Mouse (Mus musculus) macrophage (primary cell): ENCODE data around the gene Shld1. TPM values are rescaled to one million over a fixed set of nuclear protein-coding genes. Genes with fewer than 3 reads are reported as not detected.

Experiments
- H3K27ac ChIP-seq: fragments of 350-480 bp; formaldehyde crosslinking; 2 replicates; pipeline ENCODE4 v1.9.0; 2021
- H3K36me3 ChIP-seq: fragments of 350-480 bp; formaldehyde crosslinking; 2 replicates; pipeline ENCODE4 v1.9.0; 2021; ENCODE audit errors: inconsistent target
- H3K4me3 ChIP-seq: fragments of 350-480 bp; formaldehyde crosslinking; 2 replicates; pipeline ENCODE4 v1.9.0; 2021; ENCODE audit errors: inconsistent target
- H3K79me2 ChIP-seq: fragments of 350-480 bp; formaldehyde crosslinking; 2 replicates; pipeline ENCODE4 v1.9.0; 2021; ENCODE audit errors: inconsistent target
- WGBS: methylation state at CpG from one replicate; pipeline ENCODE4 v1.1.7; 2026; ENCODE audit warnings: inconsistent platforms; ENCODE audit not compliant: missing documents; 5-methylcytosine and 5-hydroxymethylcytosine counted together
- polyA plus RNA-seq: library from polyadenylated mRNA; stranded (reverse); fragments of 250-400 nt; gene quantifications from 3 replicates; pipeline ENCODE4 v1.2.4, GENCODE M21; 2018; ENCODE audit warnings: inconsistent platforms
- total RNA-seq, 78 experiments: library from RNA; depleted of rRNA; stranded (reverse); fragments of 250-400 nt; gene quantifications; 1 replicate in 9 of 78; 2 replicates in 24 of 78; 3 replicates in 43 of 78; 4 replicates in 2 of 78; pipeline ENCODE4 v1.2.4; 2018; ENCODE audit warnings: inconsistent platforms in 56 of 78

Shld1 gene
- total RNA-seq (2018; cell fraction: chromatin; rRNA removed) = 10 to 100 TPM in 18 of 26 experiments, 1 to 10 TPM in 8; 4.4 to 34.7 (median 14.0) TPM
- 10 to 100 TPM in 7 of 26 experiments, 1 to 10 TPM in 19; 3.6 to 13.6 (median 8.6) TPM for total RNA-seq (2018; cell fraction: cytosol; rRNA removed)
- total RNA-seq (2018; cell fraction: nucleus; rRNA removed) = 10 to 100 TPM in 14 of 26 experiments, 1 to 10 TPM in 12; 4.3 to 24.8 (median 10.4) TPM
- polyA plus RNA-seq = 6.5 to 11.1 TPM (median 6.9 TPM) in 3 replicates

- Histone ChIP-seq H3K79me2 (no peaks in the 10 kb centered on the region), H3K4me3 (peak within 1 kb of the TSS; percentile 54), H3K36me3 (no peaks in the 10 kb centered on the region), H3K27ac (peak within 1 kb of the TSS; percentile 66)
- WGBS = 20% methylated on average over 28 of the region's 33 CpGs
Measured at GRCm38 (mm10) chr2:132686756-132687737, at the start of gene Shld1. Gene Shld1 (plus strand): TSS chr2:132686931.

- H3K27ac ChIP-seq = no peak overlapping the region
- no peaks in the 10 kb centered on the region for H3K79me2 ChIP-seq
- WGBS = 98% methylated on average over 6 of the region's 6 CpGs
- H3K36me3 ChIP-seq = no peaks in the 10 kb centered on the region
- H3K4me3 ChIP-seq = no peak overlapping the region
Measured at GRCm38 (mm10) chr2:132638306-132638705, 48.4 kb upstream of the Shld1 start.

GRCm38 (mm10) chr2:132639337-132639736 is 47.4 kb upstream of the Shld1 start:
- no peaks in the 10 kb centered on the region for H3K79me2 ChIP-seq
- H3K4me3 ChIP-seq = no peak overlapping the region
- no peak overlapping the region for H3K27ac ChIP-seq
- H3K36me3 ChIP-seq = no peaks in the 10 kb centered on the region
- 92% methylated on average over 7 of the region's 7 CpGs for WGBS

GRCm38 (mm10) chr2:132641196-132641595 is 45.5 kb upstream of the Shld1 start:
- H3K4me3 ChIP-seq = no peak overlapping the region
- WGBS = 58% methylated on average over 3 of the region's 3 CpGs
- no peaks in the 10 kb centered on the region for H3K36me3 ChIP-seq
- H3K27ac ChIP-seq = no peak overlapping the region
- H3K79me2 ChIP-seq = no peaks in the 10 kb centered on the region

- no peak overlapping the region for H3K27ac ChIP-seq
- H3K36me3 ChIP-seq = no peaks in the 10 kb centered on the region
- 21% methylated on average over 4 of the region's 4 CpGs for WGBS
- no peak overlapping the region for H3K4me3 ChIP-seq
- H3K79me2 ChIP-seq = no peaks in the 10 kb centered on the region
Measured at GRCm38 (mm10) chr2:132643161-132643560, 43.6 kb upstream of the Shld1 start.

- H3K4me3 ChIP-seq = no peak overlapping the region
- no peaks in the 10 kb centered on the region for H3K79me2 ChIP-seq
- WGBS = 75% methylated on average over 17 of the region's 17 CpGs
- H3K36me3 ChIP-seq = no peaks in the 10 kb centered on the region
- no peak overlapping the region for H3K27ac ChIP-seq
Measured at GRCm38 (mm10) chr2:132646856-132647745, 39.6 kb upstream of the Shld1 start.

GRCm38 (mm10) chr2:132649352-132649870 is 37.3 kb upstream of the Shld1 start:
- Histone ChIP-seq H3K4me3 (no peak overlapping the region), H3K79me2 (no peaks in the 10 kb centered on the region), H3K36me3 (no peaks in the 10 kb centered on the region), H3K27ac (no peak overlapping the region)
- 91% methylated on average over 10 of the region's 10 CpGs for WGBS

- Histone ChIP-seq H3K27ac (no peak overlapping the region), H3K79me2 (no peaks in the 10 kb centered on the region), H3K36me3 (no peaks in the 10 kb centered on the region), H3K4me3 (no peak overlapping the region)
- 96% methylated on average over 2 of the region's 2 CpGs for WGBS
Measured at GRCm38 (mm10) chr2:132650546-132650945, 36.2 kb upstream of the Shld1 start.

- 90% methylated on average over 8 of the region's 10 CpGs for WGBS
- H3K4me3 ChIP-seq = no peak overlapping the region
- H3K79me2 ChIP-seq = no peaks in the 10 kb centered on the region
- no peak overlapping the region for H3K27ac ChIP-seq
- no peaks in the 10 kb centered on the region for H3K36me3 ChIP-seq
Measured at GRCm38 (mm10) chr2:132652476-132652875, 34.3 kb upstream of the Shld1 start.

- no peak overlapping the region for H3K27ac ChIP-seq
- 92% methylated on average over 6 of the region's 6 CpGs for WGBS
- H3K4me3 ChIP-seq = no peak overlapping the region
- H3K79me2 ChIP-seq = no peaks in the 10 kb centered on the region
- H3K36me3 ChIP-seq = no peaks in the 10 kb centered on the region
Measured at GRCm38 (mm10) chr2:132654834-132655495, 31.8 kb upstream of the Shld1 start.

- H3K27ac ChIP-seq = no peak overlapping the region
- WGBS = 88% methylated on average over 2 of the region's 2 CpGs
Measured at GRCm38 (mm10) chr2:132657186-132657585, 29.5 kb upstream of the Shld1 start.

GRCm38 (mm10) chr2:132658412-132659120 is 28.2 kb upstream of the Shld1 start:
- no peak overlapping the region for H3K4me3 ChIP-seq
- H3K79me2 ChIP-seq = no peaks in the 10 kb centered on the region
- H3K36me3 ChIP-seq = no peaks in the 10 kb centered on the region
- WGBS = 60% methylated on average over 9 of the region's 9 CpGs
- H3K27ac ChIP-seq = no peak overlapping the region

More at GRCm38 (mm10) chr2:132657186-132657585, 29.5 kb upstream of the Shld1 start:
- Histone ChIP-seq H3K79me2 (no peaks in the 10 kb centered on the region), H3K4me3 (no peak overlapping the region), H3K36me3 (no peaks in the 10 kb centered on the region)

GRCm38 (mm10) chr2:132669091-132669490 is 17.6 kb upstream of the Shld1 start:
- no peak overlapping the region for H3K4me3 ChIP-seq
- no peak overlapping the region for H3K27ac ChIP-seq
- no peaks in the 10 kb centered on the region for H3K36me3 ChIP-seq
- WGBS = 89% methylated on average over 6 of the region's 6 CpGs
- no peaks in the 10 kb centered on the region for H3K79me2 ChIP-seq
